Mouse (Mus musculus) liver, embryonic 15.5 days (tissue): ENCODE data around the gene Myadml2. TPM values are rescaled to one million over a fixed set of nuclear protein-coding genes. Genes with fewer than 3 reads are reported as not detected.
"Not testable (repeated sequence)": the region's sequence is repeated elsewhere in the genome, so short reads cannot be mapped to it uniquely, and the experiment has no call there.

Experiments
- ATAC-seq: fragments of 200-750 bp; cut with Nextera tagmentation; 2 replicates; pipeline ENCODE4 v1.8.0; 2017; ENCODE audit warnings: moderate number of reproducible peaks, mild to moderate bottlenecking, moderate library complexity; ENCODE audit not compliant: insufficient read depth
- H3K27ac ChIP-seq: fragments of 300-500 bp; sonication (generic); replicated peaks from 2 replicates; pipeline ENCODE4 v1.5.1; 2015; ENCODE audit warnings: mild to moderate bottlenecking, inconsistent platforms
- H3K27me3 ChIP-seq: fragments of 300-500 bp; sonication (generic); 2 replicates; pipeline ENCODE4 v1.6.1; 2015; ENCODE audit warnings: mild to moderate bottlenecking, inconsistent platforms
- H3K36me3 ChIP-seq: fragments of 300-500 bp; sonication (generic); replicated peaks from 2 replicates; pipeline ENCODE4 v1.6.1; 2015; ENCODE audit warnings: moderate library complexity, mild to moderate bottlenecking, inconsistent platforms
- H3K4me1 ChIP-seq: fragments of 300-500 bp; sonication (generic); replicated peaks from 2 replicates; pipeline ENCODE4 v1.6.1; 2015; ENCODE audit warnings: inconsistent platforms
- H3K4me2 ChIP-seq: fragments of 300-500 bp; sonication (generic); 2 replicates; pipeline ENCODE4 v1.6.1; 2015; ENCODE audit warnings: moderate library complexity, mild to moderate bottlenecking, inconsistent platforms
- H3K4me3 ChIP-seq: fragments of 300-500 bp; sonication (generic); replicated peaks from 2 replicates; pipeline ENCODE4 v1.5.1; 2015; ENCODE audit warnings: mild to moderate bottlenecking, inconsistent platforms
- H3K9ac ChIP-seq: fragments of 300-500 bp; sonication (generic); 2 replicates; pipeline ENCODE4 v1.6.1; 2015; ENCODE audit warnings: moderate library complexity, mild to moderate bottlenecking, inconsistent platforms
- H3K9me3 ChIP-seq: fragments of 300-500 bp; sonication (generic); replicated peaks from 2 replicates; pipeline ENCODE4 v1.6.1; 2016; ENCODE audit warnings: inconsistent platforms
- WGBS: fragments of 180-500 bp; shearing (Covaris S2); methylation state at CpG from one replicate; pipeline ENCODE4 v1.1.7; 2015; ENCODE audit warnings: mixed read lengths; ENCODE audit not compliant: insufficient replicate concordance; 5-methylcytosine and 5-hydroxymethylcytosine counted together
- polyA plus RNA-seq: library from polyadenylated mRNA; unstranded; fragments of >200 nt; fragmentation: Nextera tagmentation; extraction: Ambion mirVana; gene quantifications from 2 replicates; pipeline ENCODE4 v1.2.1, GENCODE M21; 2015

The Myadml2 gene
- polyA plus RNA-seq, 1 experiment from 2014 or later: 1.0 TPM

GRCm38 (mm10) chr11:120683536-120683935 is 35.6 kb upstream of the Myadml2 start:
- Histone ChIP-seq H3K4me1 (0 out of 2 replicates have a peak, but pooled peaks cover 4% of the 10 kb centered on the region), H3K4me3 (no peak overlapping the region), H3K27ac (no peak overlapping the region), H3K36me3 (peaks cover 41% of the 10 kb centered on the region), H3K9ac (no peak overlapping the region), H3K4me2 (no peak overlapping the region), H3K27me3 (no peaks in the 10 kb centered on the region), H3K9me3 (no peaks in the 10 kb centered on the region)
- WGBS: 64% methylated on average over 3 of the region's 3 CpGs
- ATAC-seq: no peak

- WGBS: 82% methylated on average over 5 of the region's 5 CpGs
- Histone ChIP-seq H3K27ac (no peak overlapping the region), H3K4me1 (0 out of 2 replicates have a peak, but pooled peaks cover 4% of the 10 kb centered on the region), H3K9ac (no peak overlapping the region), H3K4me3 (no peak overlapping the region), H3K4me2 (no peak overlapping the region), H3K36me3 (peaks cover 46% of the 10 kb centered on the region), H3K27me3 (no peaks in the 10 kb centered on the region), H3K9me3 (no peaks in the 10 kb centered on the region)
- ATAC-seq: no peak
Observed at GRCm38 (mm10) chr11:120682683-120683082, 34.7 kb upstream of the Myadml2 start.

GRCm38 (mm10) chr11:120679909-120680308 is 32.0 kb upstream of the Myadml2 start:
- Histone ChIP-seq H3K36me3 (peaks cover 43% of the 10 kb centered on the region), H3K4me2 (no peak overlapping the region), H3K4me3 (no peak overlapping the region), H3K9me3 (no peaks in the 10 kb centered on the region), H3K27me3 (no peaks in the 10 kb centered on the region), H3K4me1 (peaks cover 19% of the 10 kb centered on the region), H3K27ac (no peak overlapping the region), H3K9ac (no peak overlapping the region)
- 66% methylated on average over 3 of the region's 3 CpGs for WGBS
- no peak for ATAC-seq

- H3K27ac ChIP-seq: no peak overlapping the region; the same call in 1 of the 2 replicates
- no peak overlapping the region for H3K4me3 ChIP-seq
- no peak for ATAC-seq
- no peaks in the 10 kb centered on the region for H3K27me3 ChIP-seq
- WGBS: 75% methylated on average over 4 of the region's 4 CpGs
- H3K4me1 ChIP-seq: peaks cover 42% of the 10 kb centered on the region
- H3K9ac ChIP-seq: no peak overlapping the region
- H3K36me3 ChIP-seq: peaks cover 43% of the 10 kb centered on the region
- no peak overlapping the region for H3K4me2 ChIP-seq
- H3K9me3 ChIP-seq: no peaks in the 10 kb centered on the region
Observed at GRCm38 (mm10) chr11:120676951-120677350, 29.0 kb upstream of the Myadml2 start.

GRCm38 (mm10) chr11:120675875-120676274 is 27.9 kb upstream of the Myadml2 start:
- not testable (repeated sequence) for H3K27me3 ChIP-seq, H3K9ac ChIP-seq, ATAC-seq, H3K4me2 ChIP-seq, H3K9me3 ChIP-seq, H3K27ac ChIP-seq, H3K4me3 ChIP-seq
- Histone ChIP-seq H3K4me1 (peaks cover 42% of the 10 kb centered on the region), H3K36me3 (peaks cover 37% of the 10 kb centered on the region)
- WGBS: 54% methylated on average over 5 of the region's 5 CpGs

GRCm38 (mm10) chr11:120673594-120674122 is 25.7 kb upstream of the Myadml2 start:
- WGBS: 22% methylated on average over 12 of the region's 12 CpGs

GRCm38 (mm10) chr11:120672687-120673593 is 25.0 kb upstream of the Myadml2 start, which contains the start of gene Aspscr1:
TSS of gene Aspscr1 (plus strand) at chr11:120672973.
- Histone ChIP-seq H3K4me1 (peaks cover 42% of the 10 kb centered on the region), H3K4me2 (peak within 1 kb of the TSS; percentile 91), H3K27me3 (0 out of 2 replicates have a peak, but pooled peaks cover 6% of the 10 kb centered on the region), H3K9me3 (no peaks in the 10 kb centered on the region), H3K4me3 (peak within 1 kb of the TSS; percentile 85), H3K36me3 (peaks cover 14% of the 10 kb centered on the region), H3K27ac (peak within 1 kb of the TSS; percentile 91), H3K9ac (peak within 1 kb of the TSS; percentile 73)
- peak; percentile 97 for ATAC-seq
- WGBS: 1% methylated on average over 78 of the region's 83 CpGs

More at GRCm38 (mm10) chr11:120673594-120674122, 25.7 kb upstream of the Myadml2 start:
- Histone ChIP-seq H3K9me3 (no peaks in the 10 kb centered on the region), H3K4me2 (peak overlapping the region; percentile 91), H3K36me3 (peaks cover 21% of the 10 kb centered on the region), H3K27ac (peak overlapping the region; percentile 91), H3K9ac (peak overlapping the region; percentile 73), H3K4me1 (peaks cover 42% of the 10 kb centered on the region), H3K27me3 (0 out of 2 replicates have a peak, but pooled peaks cover 6% of the 10 kb centered on the region), H3K4me3 (peak overlapping the region; percentile 85)
- ATAC-seq: peak; percentile 11

GRCm38 (mm10) chr11:120666617-120667016 is 18.7 kb upstream of the Myadml2 start:
- WGBS: 24% methylated on average over 3 of the region's 3 CpGs
- no peak overlapping the region for H3K27ac ChIP-seq
- no peak for ATAC-seq
- peaks cover 58% of the 10 kb centered on the region for H3K27me3 ChIP-seq
- no peaks in the 10 kb centered on the region for H3K4me1 ChIP-seq
- H3K4me2 ChIP-seq: no peak overlapping the region
- H3K36me3 ChIP-seq: no peaks in the 10 kb centered on the region
- H3K4me3 ChIP-seq: no peak overlapping the region
- no peaks in the 10 kb centered on the region for H3K9me3 ChIP-seq
- no peak overlapping the region for H3K9ac ChIP-seq

GRCm38 (mm10) chr11:120665406-120665805 is 17.4 kb upstream of the Myadml2 start:
- Histone ChIP-seq H3K9me3 (no peaks in the 10 kb centered on the region), H3K9ac (no peak overlapping the region), H3K4me1 (peaks cover 10% of the 10 kb centered on the region), H3K36me3 (no peaks in the 10 kb centered on the region), H3K27me3 (peaks cover 69% of the 10 kb centered on the region), H3K4me3 (no peak overlapping the region), H3K27ac (no peak overlapping the region), H3K4me2 (no peak overlapping the region)
- WGBS: 68% methylated on average over 3 of the region's 3 CpGs
- ATAC-seq: no peak

GRCm38 (mm10) chr11:120663714-120664113 is 15.8 kb upstream of the Myadml2 start:
- Histone ChIP-seq H3K9me3 (no peaks in the 10 kb centered on the region), H3K27me3 (peaks cover 80% of the 10 kb centered on the region), H3K4me1 (peaks cover 25% of the 10 kb centered on the region), H3K36me3 (no peaks in the 10 kb centered on the region), H3K4me2 (no peak overlapping the region), H3K9ac (no peak overlapping the region), H3K27ac (no peak overlapping the region), H3K4me3 (no peak overlapping the region)
- ATAC-seq: no peak
- 74% methylated on average over 5 of the region's 5 CpGs for WGBS

- WGBS: 61% methylated on average over 6 of the region's 6 CpGs
- H3K4me2 ChIP-seq: no peak overlapping the region
- H3K9me3 ChIP-seq: no peaks in the 10 kb centered on the region
- no peak for ATAC-seq
- H3K27me3 ChIP-seq: peaks cover 90% of the 10 kb centered on the region
- H3K4me1 ChIP-seq: peaks cover 25% of the 10 kb centered on the region
- no peak overlapping the region for H3K27ac ChIP-seq
- H3K9ac ChIP-seq: no peak overlapping the region
- H3K4me3 ChIP-seq: no peak overlapping the region
- no peaks in the 10 kb centered on the region for H3K36me3 ChIP-seq
Observed at GRCm38 (mm10) chr11:120662759-120663158, 14.8 kb upstream of the Myadml2 start.
